Mouse (Mus musculus) olfactory bulb, adult 2 months (tissue): ENCODE data around the gene Jmjd7.

Experiments
- CTCF ChIP-seq: fragments of 200-500 bp; IDR thresholded peaks from 2 replicates; pipeline ENCODE4 v1.5.1; 2012; ENCODE audit warnings: low read depth, mild to moderate bottlenecking, low read length, moderate library complexity; ENCODE audit not compliant: insufficient read depth
- POLR2A ChIP-seq: fragments of 200-500 bp; IDR thresholded peaks from 2 replicates; pipeline ENCODE4 v1.6.1; 2012; ENCODE audit warnings: mild to moderate bottlenecking, low read depth, low read length, moderate library complexity; ENCODE audit not compliant: insufficient read depth

- TF ChIP-seq CTCF: no peak
- no peak for TF ChIP-seq POLR2A
These were observed 25.3 kb upstream of the Jmjd7 start for GRCm38 (mm10) chr2:120001956-120002355.
